Mouse (Mus musculus): ENCODE measurements around the gene Lrrc20. TPM values are rescaled to one million over a fixed set of nuclear protein-coding genes. Genes with fewer than 3 reads are reported as not detected.

Lrrc20 gene
- polyA plus RNA-seq, 1 experiment from 2014 or later, result 10.9 TPM

DNA sequence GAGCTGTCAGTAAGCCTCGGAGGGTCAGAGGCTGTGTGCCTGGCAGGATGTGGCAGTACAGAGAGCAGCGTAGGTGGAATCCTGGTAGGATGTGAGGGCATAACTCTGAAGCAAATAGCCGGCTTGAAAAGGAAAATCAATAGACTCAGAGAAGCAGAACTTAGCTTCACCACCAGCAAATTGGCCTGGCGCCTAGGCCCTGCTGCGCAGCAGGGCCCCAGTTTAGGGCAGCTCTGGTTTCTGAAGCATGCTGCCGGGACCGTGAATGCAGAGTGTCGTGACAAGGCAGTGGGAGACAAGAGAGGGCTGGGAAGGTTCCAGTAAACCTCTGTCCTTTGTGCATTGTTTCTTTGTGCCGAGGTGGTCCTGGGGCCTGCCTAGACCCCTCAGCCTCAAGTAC is 20.6 kb downstream of the Lrrc20 start:
- Histone ChIP-seq H3K4me1 (peaks cover 29% of the 10 kb centered on the region), H3K36me3 (no peaks in the 10 kb centered on the region), H3K9ac (peak overlapping the region; percentile 12; the same call in 1 of the 2 replicates), H3K9me3 (no peaks in the 10 kb centered on the region), H3K27ac (peak overlapping the region; percentile 87), H3K27me3 (no peaks in the 10 kb centered on the region), H3K4me2 (replicated peaks) (no peak overlapping the region; the same call in 1 of the 2 replicates), H3K4me3 (no peak overlapping the region)
- 31% methylated on average over 9 of the region's 9 CpGs for WGBS
- ATAC-seq (ENCODE audit: insufficient number of reproducible peaks, insufficient read depth, low FRiP score, low TSS enrichment), result no peak

- no peaks in the 10 kb centered on the region for H3K36me3 ChIP-seq
- H3K9me3 ChIP-seq, result no peaks in the 10 kb centered on the region
- WGBS, result 61% methylated on average over 20 of the region's 20 CpGs
- H3K27me3 ChIP-seq, result no peaks in the 10 kb centered on the region
- no peak for ATAC-seq (ENCODE audit: insufficient number of reproducible peaks, insufficient read depth, low FRiP score, low TSS enrichment)
- H3K4me3 ChIP-seq, result no peak overlapping the region
- H3K9ac ChIP-seq, result no peak overlapping the region
- no peak overlapping the region for H3K4me2 ChIP-seq (replicated peaks)
- peaks cover 21% of the 10 kb centered on the region for H3K4me1 ChIP-seq
- no peak overlapping the region for H3K27ac ChIP-seq
These were observed 24.2 kb downstream of the Lrrc20 start for GRCm38 (mm10) chr10:61499505-61500466.

DNA sequence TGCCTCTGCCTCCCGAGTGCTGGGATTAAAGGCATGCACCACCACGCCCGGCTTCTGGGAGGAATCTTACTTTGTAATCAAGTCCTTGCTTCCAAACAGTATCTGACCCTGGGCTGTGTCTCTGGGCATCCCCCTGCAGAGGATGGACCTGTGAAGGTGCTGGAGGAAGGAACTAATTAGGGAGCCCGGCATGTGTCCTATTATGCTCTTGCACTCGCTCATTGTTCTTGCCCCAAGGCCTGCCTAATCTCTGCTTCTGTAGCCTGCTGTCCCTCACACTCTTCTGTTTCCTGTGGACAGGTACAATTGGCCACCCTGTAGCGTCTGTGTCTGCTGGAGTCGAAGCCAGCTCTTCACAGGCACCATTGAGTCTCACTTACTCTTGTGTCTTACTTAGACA is 25.2 kb downstream of the Lrrc20 start:
- Histone ChIP-seq H3K4me1 (peaks cover 11% of the 10 kb centered on the region), H3K27me3 (no peaks in the 10 kb centered on the region), H3K4me2 (replicated peaks) (no peak overlapping the region), H3K9ac (no peak overlapping the region), H3K4me3 (no peak overlapping the region), H3K9me3 (no peaks in the 10 kb centered on the region), H3K36me3 (no peaks in the 10 kb centered on the region), H3K27ac (no peak overlapping the region)
- ATAC-seq (ENCODE audit: insufficient number of reproducible peaks, insufficient read depth, low FRiP score, low TSS enrichment), result no peak
- WGBS, result 51% methylated on average over 7 of the region's 7 CpGs

DNA sequence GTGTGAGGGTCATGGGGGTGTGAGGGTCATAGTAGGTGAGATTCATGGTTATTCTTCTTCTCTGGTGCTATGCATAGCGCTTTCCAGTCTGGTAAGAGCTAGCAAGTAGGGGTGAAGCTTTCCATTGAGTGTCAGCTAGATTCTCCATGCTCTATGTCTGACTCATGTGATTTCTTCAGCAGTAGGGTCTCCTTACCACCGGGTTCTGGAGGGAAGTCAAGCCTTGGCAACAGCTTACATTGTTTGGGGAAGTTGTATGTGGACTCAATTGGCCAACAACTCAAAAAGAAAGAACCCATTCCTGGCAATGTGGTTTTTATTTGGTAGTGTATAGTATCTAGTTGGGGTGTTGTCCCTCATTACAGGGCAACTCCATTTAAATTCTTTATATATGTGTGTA is 28.5 kb downstream of the Lrrc20 start:
- Histone ChIP-seq H3K9ac (no peak overlapping the region), H3K4me3 (no peak overlapping the region), H3K9me3 (no peaks in the 10 kb centered on the region), H3K4me1 (peaks cover 6% of the 10 kb centered on the region; the same call in 1 of the 2 replicates), H3K4me2 (replicated peaks) (no peak overlapping the region), H3K27me3 (no peaks in the 10 kb centered on the region), H3K36me3 (no peaks in the 10 kb centered on the region), H3K27ac (no peak overlapping the region)
- ATAC-seq (ENCODE audit: insufficient number of reproducible peaks, insufficient read depth, low FRiP score, low TSS enrichment), result no peak
- 88% methylated on average over 2 of the region's 2 CpGs for WGBS

GRCm38 (mm10) chr10:61506381-61507200 is 31.0 kb downstream of the Lrrc20 start:
- Histone ChIP-seq H3K27me3 (no peaks in the 10 kb centered on the region), H3K27ac (no peak overlapping the region), H3K4me2 (replicated peaks) (no peak overlapping the region), H3K9me3 (no peaks in the 10 kb centered on the region), H3K36me3 (no peaks in the 10 kb centered on the region), H3K9ac (no peak overlapping the region), H3K4me1 (peaks cover 9% of the 10 kb centered on the region; the same call in 1 of the 2 replicates), H3K4me3 (no peak overlapping the region)
- 79% methylated on average over 7 of the region's 7 CpGs for WGBS
- no peak for ATAC-seq (ENCODE audit: insufficient number of reproducible peaks, insufficient read depth, low FRiP score, low TSS enrichment)

DNA sequence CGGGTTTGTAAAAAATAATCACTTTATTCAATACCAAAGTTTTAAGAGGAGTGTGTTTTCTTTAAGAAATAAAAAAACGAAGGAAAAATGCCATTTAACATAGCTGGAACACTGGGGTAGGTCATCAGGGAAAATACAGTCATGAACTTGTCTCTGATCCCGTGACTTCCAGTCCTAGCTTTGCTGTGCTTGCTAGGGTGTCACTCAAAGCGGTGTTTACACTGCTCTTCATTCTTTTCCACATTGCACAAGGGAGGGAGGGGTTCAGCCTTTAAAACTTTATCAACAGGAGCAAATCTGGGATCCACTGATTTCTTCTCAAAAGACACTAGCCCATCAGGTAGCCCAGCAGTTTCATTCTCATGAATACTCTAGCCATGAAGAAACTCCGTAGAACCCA is 34.3 kb downstream of the Lrrc20 start:
- Histone ChIP-seq H3K4me1 (peaks cover 9% of the 10 kb centered on the region; the same call in 1 of the 2 replicates), H3K9ac (no peak overlapping the region), H3K4me3 (no peak overlapping the region), H3K9me3 (no peaks in the 10 kb centered on the region), H3K27me3 (no peaks in the 10 kb centered on the region), H3K4me2 (replicated peaks) (no peak overlapping the region), H3K36me3 (no peaks in the 10 kb centered on the region), H3K27ac (no peak overlapping the region)
- 82% methylated on average over 5 of the region's 5 CpGs for WGBS
- no peak for ATAC-seq (ENCODE audit: insufficient number of reproducible peaks, insufficient read depth, low FRiP score, low TSS enrichment)

DNA sequence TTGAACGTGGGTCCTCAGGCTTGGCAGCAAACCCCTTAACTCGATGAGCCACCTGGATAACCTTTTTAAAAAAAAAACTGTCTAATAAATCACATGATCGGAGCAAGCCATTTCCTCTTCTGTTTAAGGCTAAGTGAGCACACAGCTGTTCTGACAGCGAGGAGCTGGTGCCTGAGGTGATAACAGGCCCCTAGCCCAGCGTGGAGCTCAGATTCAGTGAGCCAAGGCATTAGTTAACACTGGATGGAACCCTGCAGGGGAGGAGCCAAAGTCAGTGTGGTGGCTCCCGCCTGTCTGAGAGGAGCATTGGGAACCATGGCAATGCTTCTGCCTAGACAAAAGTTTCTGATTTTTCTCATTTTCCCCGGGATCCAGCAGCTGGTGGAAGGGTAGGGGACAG is 35.2 kb downstream of the Lrrc20 start:
- H3K4me3 ChIP-seq, result no peak overlapping the region
- 0 out of 2 replicates have a peak, but pooled peaks have one; percentile 28 for ATAC-seq (ENCODE audit: insufficient number of reproducible peaks, insufficient read depth, low FRiP score, low TSS enrichment)
- H3K9me3 ChIP-seq, result no peaks in the 10 kb centered on the region
- H3K4me1 ChIP-seq, result peaks cover 9% of the 10 kb centered on the region; the same call in 1 of the 2 replicates
- H3K9ac ChIP-seq, result no peak overlapping the region
- no peak overlapping the region for H3K4me2 ChIP-seq (replicated peaks)
- no peaks in the 10 kb centered on the region for H3K27me3 ChIP-seq
- H3K36me3 ChIP-seq, result no peaks in the 10 kb centered on the region
- 33% methylated on average over 7 of the region's 7 CpGs for WGBS
- H3K27ac ChIP-seq, result no peak overlapping the region

DNA sequence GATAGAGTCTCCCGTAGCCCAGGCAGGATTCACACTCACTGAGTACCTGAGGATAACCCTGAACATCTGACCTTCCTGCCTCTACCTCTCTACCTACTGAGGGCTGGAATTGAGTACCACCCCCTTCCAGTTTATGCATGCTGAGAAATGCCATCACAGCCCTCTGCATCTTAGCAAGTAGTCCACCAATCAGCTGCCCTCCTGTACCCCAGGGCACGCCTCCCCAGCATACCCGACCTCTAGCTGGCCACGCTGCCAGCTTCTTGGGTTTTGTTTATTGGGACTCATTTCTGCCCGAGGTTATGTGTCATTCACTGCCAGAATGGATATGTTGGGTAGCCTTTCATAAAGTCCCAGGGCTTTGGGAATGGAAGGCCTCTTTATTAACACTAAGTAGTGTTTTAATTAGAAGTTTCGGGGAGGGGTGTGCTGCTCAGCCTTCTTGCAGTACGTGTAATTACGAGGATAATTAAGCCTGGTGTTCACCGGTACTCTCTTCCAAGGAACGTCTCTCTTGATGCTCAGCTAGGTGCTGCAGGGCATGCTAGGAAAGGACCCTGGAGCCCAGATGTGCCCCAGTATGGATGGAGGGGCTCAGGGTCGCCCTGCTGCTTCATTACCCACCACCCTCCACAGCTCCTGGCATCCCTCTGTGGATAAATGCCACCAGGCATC is 36.8 kb downstream of the Lrrc20 start:
- no peaks in the 10 kb centered on the region for H3K9me3 ChIP-seq
- no peak overlapping the region for H3K27ac ChIP-seq
- H3K4me1 ChIP-seq, result peaks cover 5% of the 10 kb centered on the region; the same call in 1 of the 2 replicates
- H3K36me3 ChIP-seq, result no peaks in the 10 kb centered on the region
- ATAC-seq (ENCODE audit: insufficient number of reproducible peaks, insufficient read depth, low FRiP score, low TSS enrichment), result no peak
- H3K4me2 ChIP-seq (replicated peaks), result no peak overlapping the region
- no peak overlapping the region for H3K4me3 ChIP-seq
- WGBS, result 55% methylated on average over 11 of the region's 11 CpGs
- H3K9ac ChIP-seq, result no peak overlapping the region
- no peaks in the 10 kb centered on the region for H3K27me3 ChIP-seq

DNA sequence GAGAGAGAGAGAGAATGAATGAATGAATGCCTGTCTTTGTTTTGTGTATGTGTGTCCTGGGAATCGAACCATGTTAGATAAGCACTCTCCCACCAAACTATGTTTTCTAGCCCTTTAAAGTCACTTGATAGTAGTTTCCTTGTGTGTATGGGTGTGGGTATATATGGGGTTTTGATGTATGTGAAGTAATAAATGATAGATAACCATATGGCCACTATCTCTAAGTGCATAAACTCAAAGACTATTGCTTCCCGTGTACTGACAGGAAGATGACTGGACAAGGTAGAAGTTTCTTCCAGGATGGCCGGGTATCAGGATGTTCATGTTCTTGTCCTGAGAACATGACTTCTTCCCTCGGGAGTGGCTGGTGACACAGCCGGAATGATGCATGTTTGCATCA is 41.3 kb downstream of the Lrrc20 start:
- no peak overlapping the region for H3K9ac ChIP-seq

DNA sequence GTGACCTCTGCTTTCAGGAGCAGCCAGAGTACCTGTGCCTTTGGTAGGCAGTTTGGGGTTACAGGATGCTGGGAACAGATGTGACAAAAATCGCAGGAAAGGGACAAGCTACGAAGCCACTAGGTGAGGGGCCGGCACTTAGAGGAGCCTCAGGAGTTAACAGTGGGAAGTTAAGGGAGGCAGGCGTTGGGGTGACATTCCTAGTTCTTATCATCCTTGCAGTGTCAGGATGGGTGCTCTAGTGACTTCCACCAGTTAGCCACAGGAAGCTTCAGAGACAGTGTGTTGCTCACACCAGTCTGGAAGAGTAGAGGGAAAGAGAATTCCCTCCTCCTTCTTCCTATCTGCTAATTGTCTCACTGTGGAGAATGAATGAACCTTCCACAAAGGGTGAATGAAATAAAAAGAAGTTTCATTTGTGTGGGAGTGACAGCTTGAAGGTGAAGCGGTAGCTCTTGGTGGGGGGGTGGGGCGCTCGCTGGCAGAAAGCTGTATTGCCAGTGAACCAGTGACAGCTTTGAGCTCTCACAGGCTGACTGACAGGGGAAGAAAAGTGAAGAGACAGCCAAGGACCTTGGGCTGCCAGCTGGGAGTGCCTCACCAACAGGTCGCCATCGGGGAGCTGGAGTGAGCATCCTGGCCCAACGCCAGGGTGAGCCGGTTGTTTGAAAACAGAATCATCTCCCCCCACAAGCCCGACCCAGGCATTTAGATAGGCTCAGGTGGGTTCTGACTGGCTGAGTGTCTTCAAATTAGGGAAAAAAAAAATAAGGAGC is 41.9 kb downstream of the Lrrc20 start:
- Histone ChIP-seq H3K9me3 (0 out of 2 replicates have a peak, but pooled peaks cover 3% of the 10 kb centered on the region), H3K27ac (no peak overlapping the region), H3K4me2 (replicated peaks) (no peak overlapping the region), H3K9ac (no peak overlapping the region), H3K4me3 (no peak overlapping the region), H3K27me3 (no peaks in the 10 kb centered on the region), H3K36me3 (no peaks in the 10 kb centered on the region), H3K4me1 (peaks cover 9% of the 10 kb centered on the region; the same call in 1 of the 2 replicates)
- 51% methylated on average over 12 of the region's 12 CpGs for WGBS
- ATAC-seq (ENCODE audit: insufficient number of reproducible peaks, insufficient read depth, low FRiP score, low TSS enrichment), result no peak

More for the DNA sequence above, 41.3 kb downstream of the Lrrc20 start:
- ATAC-seq (ENCODE audit: insufficient number of reproducible peaks, insufficient read depth, low FRiP score, low TSS enrichment), result no peak
- Histone ChIP-seq H3K4me3 (no peak overlapping the region), H3K27ac (no peak overlapping the region), H3K4me2 (replicated peaks) (no peak overlapping the region), H3K9me3 (0 out of 2 replicates have a peak, but pooled peaks cover 3% of the 10 kb centered on the region), H3K36me3 (no peaks in the 10 kb centered on the region), H3K27me3 (no peaks in the 10 kb centered on the region), H3K4me1 (peaks cover 9% of the 10 kb centered on the region; the same call in 1 of the 2 replicates)
- 83% methylated on average over 5 of the region's 5 CpGs for WGBS
